In genomic region chr13:38354284-38354683, GRCm38 (mm10) we compare ENCODE assay signal across 25 mouse cellular contexts. TPM values are rescaled to one million over a fixed set of nuclear protein-coding genes. Genes with fewer than 3 reads are reported as not detected.
DNase-seq lines count a peak whose midpoint lies in the region; ATAC-seq and TF ChIP-seq lines count a peak whose summit lies in the region.
"Had no signal": no experiment of that assay in that cellular context is flagged by ENCODE, and none has a peak within 500 bp of the region (broad histone marks: within the 10 kb centered on the region; RNA-seq: fewer than 3 reads in every experiment).

No protein-coding gene starts in this region.

- H3K4me1 ChIP-seq in forebrain, postnatal 0 days (ENCODE audit: insufficient read depth) = no peaks in the 10 kb centered on the region
- peaks cover 33% of the 10 kb centered on the region for H3K4me1 ChIP-seq in forebrain, embryonic 10.5 days
- H3K4me1 ChIP-seq in heart, embryonic 14.5 days (ENCODE audit: control insufficient read depth in 2 of 2, insufficient read depth in 2 of 2, low read length in 2 of 2) = peaks cover 6 to 17% of the 10 kb centered on the region in 2 experiments; a peak in 3 of 4 replicates
- H3K4me1 ChIP-seq in midbrain, embryonic 10.5 days = peaks cover 54% of the 10 kb centered on the region
- no peaks in the 10 kb centered on the region for H3K4me1 ChIP-seq in midbrain, embryonic 14.5 days (ENCODE audit: control insufficient read depth, insufficient read depth, low read length)

- peak; percentile 74; the same call in 1 of the 2 replicates for ATAC-seq in forebrain, postnatal 0 days
- no peak for ATAC-seq in heart, embryonic 14.5 days (ENCODE audit: insufficient number of reproducible peaks, insufficient read depth, low FRiP score, low read depth)
- ATAC-seq in midbrain, embryonic 14.5 days (ENCODE audit: low FRiP score, low TSS enrichment) = no peak
- ATAC-seq: forebrain, embryonic 14.5 days; hindbrain, embryonic 16.5 days; intestine, embryonic 15.5 days; Patski had no signal

- no peak overlapping the region for H3K4me2 ChIP-seq in forebrain, postnatal 0 days (ENCODE audit: low read depth)
- peak overlapping the region; percentile 45; the same call in 1 of the 2 replicates for H3K4me2 ChIP-seq in heart, embryonic 14.5 days (ENCODE audit: low read length)
- H3K4me2 ChIP-seq in midbrain, embryonic 14.5 days (ENCODE audit: low read length) = no peak overlapping the region
- H3K4me2 ChIP-seq: hindbrain, embryonic 13.5 days had no signal

- H3K36me3 ChIP-seq in forebrain, postnatal 0 days (ENCODE audit: insufficient read depth) = no peaks in the 10 kb centered on the region
- H3K36me3 ChIP-seq in forebrain, embryonic 10.5 days (replicated peaks) = no peaks in the 10 kb centered on the region
- H3K36me3 ChIP-seq in heart, embryonic 14.5 days (ENCODE audit: control insufficient read depth, insufficient read depth, low read length) = no peaks in the 10 kb centered on the region
- no peaks in the 10 kb centered on the region for H3K36me3 ChIP-seq in midbrain, embryonic 10.5 days
- H3K36me3 ChIP-seq in midbrain, embryonic 14.5 days (ENCODE audit: control insufficient read depth, insufficient read depth, low read length) = no peaks in the 10 kb centered on the region
- H3K36me3 ChIP-seq: G1E; heart, embryonic 10.5 days; heart, embryonic 13.5 days; hindbrain, embryonic 10.5 days; hindbrain, embryonic 13.5 days; intestine, embryonic 15.5 days had no signal

- DNase-seq in forebrain, postnatal 0 days = peak; percentile 29
- no peak for DNase-seq in forebrain, embryonic 10.5 days (ENCODE audit: extremely low spot score, low spot score)
- no peak for DNase-seq in heart, postnatal 4 days
- DNase-seq in midbrain, embryonic 10.5 days (ENCODE audit: low spot score) = no peak
- no peak for DNase-seq in midbrain, embryonic 14.5 days
- no peak for DNase-seq in frontal cortex, adult 2 months (ENCODE audit: extremely low spot score in 1 of 2, low spot score in 1 of 2)
- DNase-seq: adrenal gland, postnatal 10 days; adrenal gland, postnatal 36 days; B cell, adult 2 months; cerebellum, adult 11-12 months; cerebellum, adult 8-10 months; cerebellum, postnatal 10 days; cerebellum, postnatal 36 days; gastrocnemius, postnatal 14 days had no signal

- H3K27me3 ChIP-seq in forebrain, postnatal 0 days (ENCODE audit: insufficient read depth, low read length) = peaks cover 8% of the 10 kb centered on the region; the same call in 1 of the 2 replicates
- H3K27me3 ChIP-seq in forebrain, embryonic 10.5 days (ENCODE audit: poor library complexity, severe bottlenecking) = peaks cover 14% of the 10 kb centered on the region
- no peaks in the 10 kb centered on the region for H3K27me3 ChIP-seq in heart, embryonic 14.5 days (ENCODE audit: control insufficient read depth, insufficient read depth, low read length)
- peaks cover 11% of the 10 kb centered on the region for H3K27me3 ChIP-seq in midbrain, embryonic 10.5 days (ENCODE audit: low read depth, poor library complexity, severe bottlenecking)
- H3K27me3 ChIP-seq in midbrain, embryonic 14.5 days (ENCODE audit: control insufficient read depth, insufficient read depth, low read length) = no peaks in the 10 kb centered on the region
- H3K27me3 ChIP-seq: CH12.LX; heart, embryonic 13.5 days; intestine, embryonic 15.5 days; Patski had no signal

- no peak overlapping the region for H3K4me3 ChIP-seq in forebrain, postnatal 0 days (ENCODE audit: low read depth, low read length)
- H3K4me3 ChIP-seq in forebrain, embryonic 10.5 days = no peak overlapping the region
- no peak overlapping the region for H3K4me3 ChIP-seq in heart, embryonic 14.5 days (ENCODE audit: control insufficient read depth in 1 of 2, insufficient read depth in 1 of 2, low read depth in 1 of 2, low read length in 2 of 2)
- H3K4me3 ChIP-seq in midbrain, embryonic 10.5 days = no peak overlapping the region
- no peak overlapping the region for H3K4me3 ChIP-seq in midbrain, embryonic 14.5 days (replicated peaks; ENCODE audit: low read depth, low read length)
- H3K4me3 ChIP-seq: heart, embryonic 10.5 days; heart, embryonic 13.5 days; hindbrain, embryonic 10.5 days; hindbrain, embryonic 13.5 days; intestine, embryonic 15.5 days had no signal

- H3K9me3 ChIP-seq in forebrain, postnatal 0 days (ENCODE audit: low read length) = no peaks in the 10 kb centered on the region
- no peaks in the 10 kb centered on the region for H3K9me3 ChIP-seq in forebrain, embryonic 10.5 days
- no peaks in the 10 kb centered on the region for H3K9me3 ChIP-seq in heart, embryonic 14.5 days (ENCODE audit: control insufficient read depth, low read length)
- H3K9me3 ChIP-seq in midbrain, embryonic 10.5 days (replicated peaks) = no peaks in the 10 kb centered on the region
- H3K9me3 ChIP-seq in midbrain, embryonic 14.5 days (ENCODE audit: control insufficient read depth, low read length) = no peaks in the 10 kb centered on the region
- H3K9me3 ChIP-seq: G1E; heart, embryonic 10.5 days; heart, embryonic 13.5 days; hindbrain, embryonic 10.5 days; hindbrain, embryonic 13.5 days; intestine, embryonic 15.5 days had no signal

- no peak for TF ChIP-seq CTCF in forebrain, postnatal 0 days (IDR thresholded peaks at IDR 0.05; ENCODE audit: low read depth)

- 42% methylated on average over 1 of the region's 1 CpGs for WGBS in forebrain, postnatal 0 days
- WGBS in forebrain, embryonic 10.5 days = 77% methylated on average over 1 of the region's 1 CpGs
- WGBS in heart, embryonic 14.5 days = 67% methylated on average over 1 of the region's 1 CpGs
- 68% methylated on average over 1 of the region's 1 CpGs for WGBS in midbrain, embryonic 10.5 days
- WGBS in midbrain, embryonic 14.5 days = 67% methylated on average over 1 of the region's 1 CpGs

- H3K9ac ChIP-seq in forebrain, postnatal 0 days = no peak overlapping the region
- no peak overlapping the region for H3K9ac ChIP-seq in heart, embryonic 14.5 days (ENCODE audit: low read length)
- no peak overlapping the region for H3K9ac ChIP-seq in midbrain, embryonic 14.5 days (replicated peaks; ENCODE audit: low read length)
- H3K9ac ChIP-seq: heart, embryonic 13.5 days; hindbrain, embryonic 13.5 days; intestine, embryonic 15.5 days had no signal

- no peak overlapping the region for H3K27ac ChIP-seq in forebrain, postnatal 0 days (ENCODE audit: low read depth, low read length)
- no peak overlapping the region; the same call in 1 of the 2 replicates for H3K27ac ChIP-seq in forebrain, embryonic 10.5 days
- no peak overlapping the region for H3K27ac ChIP-seq in heart, embryonic 14.5 days (replicated peaks in 1 of 2; ENCODE audit: control insufficient read depth in 1 of 2, insufficient read depth in 1 of 2, low read depth in 2 of 2, low read length in 2 of 2)
- peak overlapping the region; percentile 38; the same call in 1 of the 2 replicates for H3K27ac ChIP-seq in midbrain, embryonic 10.5 days (replicated peaks)
- no peak overlapping the region for H3K27ac ChIP-seq in midbrain, embryonic 14.5 days (replicated peaks; ENCODE audit: low read depth, low read length)
- H3K27ac ChIP-seq: heart, embryonic 13.5 days; hindbrain, embryonic 10.5 days; hindbrain, embryonic 13.5 days; intestine, embryonic 15.5 days had no signal

RNA-seq across cellular contexts. Expression of gene Bmp6, which starts 9.4 kb away (rescaled TPM):
- total RNA-seq in forebrain, postnatal 0 days (2014; rRNA removed) = 8.5 and 16.3 TPM in 2 replicates
- polyA plus RNA-seq in forebrain, postnatal 0 days (2015; fragmentation: Nextera tagmentation; extraction: Ambion mirVana) = 3.8 TPM in 2 replicates
- polyA plus RNA-seq in forebrain, embryonic 10.5 days (2016; fragmentation: Nextera tagmentation; extraction: Ambion mirVana) = 2.5 and 2.9 TPM in 2 replicates
- 4.4 and 5.8 TPM in 2 replicates for polyA plus RNA-seq in heart, embryonic 14.5 days (2014; fragmentation: Nextera tagmentation; extraction: Ambion mirVana)
- total RNA-seq in heart, postnatal 4 days (2021) = 10 to 100 TPM; 20.7 TPM
- 2.5 and 2.7 TPM in 2 replicates for polyA plus RNA-seq in midbrain, embryonic 10.5 days (2016; fragmentation: Nextera tagmentation; extraction: Ambion mirVana)
- polyA plus RNA-seq in midbrain, embryonic 14.5 days (2014; fragmentation: Nextera tagmentation; extraction: Ambion mirVana) = 0.86 and 4.2 TPM in 2 replicates
- 11.2 and 13.6 TPM in 2 replicates for polyA plus RNA-seq in frontal cortex, adult 2 months (2012; rRNA removed)
- polyA plus RNA-seq: G1E had no signal
